Mouse (Mus musculus): ENCODE results near the gene Gars.

GRCm38 (mm10) chr6:55009391-55010230 lies 28.2 kb upstream of the Gars start:
- no peak for TF ChIP-seq CTCF (IDR thresholded peaks at IDR 0.05; ENCODE audit: low read depth, low read length)
- TF ChIP-seq POLR2AphosphoS5 (IDR thresholded peaks at IDR 0.05; ENCODE audit: insufficient replicate concordance, low read depth, low read length): no peak
- no peak for TF ChIP-seq GATA1 (IDR thresholded peaks at IDR 0.05; ENCODE audit: borderline replicate concordance, low read length)
